In genomic region chr17:12767294-12767852, GRCm38 (mm10) we compare ENCODE assay signal across 11 mouse cellular contexts. TPM values are rescaled to one million over a fixed set of nuclear protein-coding genes. Genes with fewer than 3 reads are reported as not detected.
DNase-seq lines count a peak whose midpoint lies in the region; ATAC-seq and TF ChIP-seq lines count a peak whose summit lies in the region.
"Had no signal": no experiment of that assay in that cellular context is flagged by ENCODE, and none has a peak within 500 bp of the region (broad histone marks: within the 10 kb centered on the region; RNA-seq: fewer than 3 reads in every experiment).

No protein-coding gene starts in this region.

- peaks cover 3% of the 10 kb centered on the region; the same call in 1 of the 2 replicates for H3K36me3 ChIP-seq in forebrain, embryonic 12.5 days (replicated peaks)
- no peaks in the 10 kb centered on the region for H3K36me3 ChIP-seq in forebrain, embryonic 16.5 days (ENCODE audit: control insufficient read depth, insufficient read depth)
- peaks cover 29% of the 10 kb centered on the region for H3K36me3 ChIP-seq in liver, embryonic 11.5 days (ENCODE audit: control insufficient read depth, insufficient read depth, low read length)
- no peaks in the 10 kb centered on the region for H3K36me3 ChIP-seq in hindbrain, postnatal 0 days (ENCODE audit: insufficient read depth, low read length)
- H3K36me3 ChIP-seq in neural tube, embryonic 13.5 days: peaks cover 3% of the 10 kb centered on the region; the same call in 1 of the 2 replicates

- H3K9me3 ChIP-seq in forebrain, embryonic 12.5 days: no peaks in the 10 kb centered on the region
- no peaks in the 10 kb centered on the region for H3K9me3 ChIP-seq in forebrain, embryonic 16.5 days (ENCODE audit: control insufficient read depth, low read length)
- H3K9me3 ChIP-seq in liver, embryonic 11.5 days (ENCODE audit: control insufficient read depth, low read length): no peaks in the 10 kb centered on the region
- H3K9me3 ChIP-seq in hindbrain, postnatal 0 days (ENCODE audit: low read length): no peaks in the 10 kb centered on the region
- no peaks in the 10 kb centered on the region for H3K9me3 ChIP-seq in neural tube, embryonic 13.5 days

- no peak overlapping the region for H3K27ac ChIP-seq in forebrain, embryonic 12.5 days
- no peak overlapping the region for H3K27ac ChIP-seq in forebrain, embryonic 16.5 days (ENCODE audit: low read length)
- H3K27ac ChIP-seq in liver, embryonic 11.5 days (ENCODE audit: low read depth, low read length): no peak overlapping the region
- H3K27ac ChIP-seq in hindbrain, postnatal 0 days: no peak overlapping the region
- no peak overlapping the region for H3K27ac ChIP-seq in neural tube, embryonic 13.5 days (replicated peaks)
- H3K27ac ChIP-seq: macrophage had no signal

- no peak overlapping the region for H3K4me3 ChIP-seq in forebrain, embryonic 12.5 days (replicated peaks)
- H3K4me3 ChIP-seq in forebrain, embryonic 16.5 days (replicated peaks; ENCODE audit: low read length): no peak overlapping the region
- peak overlapping the region; percentile 72 for H3K4me3 ChIP-seq in liver, embryonic 11.5 days (ENCODE audit: low read depth, low read length)
- no peak overlapping the region for H3K4me3 ChIP-seq in hindbrain, postnatal 0 days (ENCODE audit: low read length)
- H3K4me3 ChIP-seq in neural tube, embryonic 13.5 days: peak overlapping the region; percentile 86; the same call in 1 of the 2 replicates

- intact Hi-C loops in gastrocnemius, postnatal 14 days (cut with DNase I; ENCODE audit: low total_unique reads): no loop called here

- TF ChIP-seq CTCF in hindbrain, postnatal 0 days (IDR thresholded peaks at IDR 0.05; ENCODE audit: low read depth): no peak

- no peak for ATAC-seq in forebrain, embryonic 12.5 days (ENCODE audit: low FRiP score)
- ATAC-seq in forebrain, embryonic 16.5 days: no peak
- no peak for ATAC-seq in liver, embryonic 11.5 days (replicated peaks; ENCODE audit: low FRiP score)
- no peak for ATAC-seq in hindbrain, postnatal 0 days
- ATAC-seq in neural tube, embryonic 13.5 days (ENCODE audit: low read depth): no peak
- ATAC-seq in megakaryocyte, adult 5-6 weeks (ENCODE audit: poor library complexity, severe bottlenecking): no peak
- ATAC-seq: inflammation-experienced regulatory T-cells, adult 6 months had no signal

- H3K4me1 ChIP-seq in forebrain, embryonic 12.5 days: peaks cover 34% of the 10 kb centered on the region
- H3K4me1 ChIP-seq in forebrain, embryonic 16.5 days (replicated peaks; ENCODE audit: control insufficient read depth, insufficient read depth, low read length): peaks cover 30% of the 10 kb centered on the region
- H3K4me1 ChIP-seq in liver, embryonic 11.5 days (replicated peaks; ENCODE audit: control insufficient read depth, insufficient read depth, low read length): peaks cover 13% of the 10 kb centered on the region
- H3K4me1 ChIP-seq in hindbrain, postnatal 0 days (ENCODE audit: insufficient read depth, low read length): 0 out of 2 replicates have a peak, but pooled peaks cover 9% of the 10 kb centered on the region
- H3K4me1 ChIP-seq in neural tube, embryonic 13.5 days (replicated peaks): peaks cover 43% of the 10 kb centered on the region

- no peaks in the 10 kb centered on the region; the same call in 1 of the 2 replicates for H3K27me3 ChIP-seq in forebrain, embryonic 12.5 days
- no peaks in the 10 kb centered on the region for H3K27me3 ChIP-seq in forebrain, embryonic 16.5 days (replicated peaks; ENCODE audit: control insufficient read depth, insufficient read depth, low read length)
- H3K27me3 ChIP-seq in liver, embryonic 11.5 days (replicated peaks; ENCODE audit: control insufficient read depth, insufficient read depth, low read length): peaks cover 4% of the 10 kb centered on the region
- no peaks in the 10 kb centered on the region for H3K27me3 ChIP-seq in hindbrain, postnatal 0 days (ENCODE audit: insufficient read depth, low read length)
- no peaks in the 10 kb centered on the region for H3K27me3 ChIP-seq in neural tube, embryonic 13.5 days

- H3K4me2 ChIP-seq in forebrain, embryonic 12.5 days: peak overlapping the region; percentile 85
- no peak overlapping the region; the same call in 1 of the 2 replicates for H3K4me2 ChIP-seq in forebrain, embryonic 16.5 days (ENCODE audit: low read length)
- H3K4me2 ChIP-seq in liver, embryonic 11.5 days: peak overlapping the region; percentile 73
- H3K4me2 ChIP-seq in hindbrain, postnatal 0 days (ENCODE audit: low read depth, low read length): peak overlapping the region; percentile 88
- H3K4me2 ChIP-seq in neural tube, embryonic 13.5 days: peak overlapping the region; percentile 75

- 95% methylated on average over 6 of the region's 6 CpGs for WGBS in forebrain, embryonic 12.5 days
- 91% methylated on average over 6 of the region's 6 CpGs for WGBS in forebrain, embryonic 16.5 days
- 79% methylated on average over 6 of the region's 6 CpGs for WGBS in liver, embryonic 11.5 days
- WGBS in hindbrain, postnatal 0 days: 81% methylated on average over 6 of the region's 6 CpGs
- WGBS in neural tube, embryonic 13.5 days: 90% methylated on average over 6 of the region's 6 CpGs

- no peak for DNase-seq in liver, embryonic 11.5 days (ENCODE audit: low spot score)
- DNase-seq in liver: no peak
- no peak for DNase-seq in hindbrain, postnatal 0 days (ENCODE audit: low spot score)
- DNase-seq in gastrocnemius, postnatal 14 days: no peak
- DNase-seq: right cerebral cortex, postnatal 14 days had no signal

- H3K9ac ChIP-seq in forebrain, embryonic 12.5 days: no peak overlapping the region
- no peak overlapping the region for H3K9ac ChIP-seq in forebrain, embryonic 16.5 days (replicated peaks; ENCODE audit: low read depth, low read length)
- H3K9ac ChIP-seq in liver, embryonic 11.5 days (ENCODE audit: low read depth, low read length): peak overlapping the region; percentile 50
- H3K9ac ChIP-seq in hindbrain, postnatal 0 days (replicated peaks; ENCODE audit: low read length): no peak overlapping the region
- peak overlapping the region; percentile 87; the same call in 1 of the 2 replicates for H3K9ac ChIP-seq in neural tube, embryonic 13.5 days

RNA-seq across cellular contexts. Expression of gene Igf2r, which starts 2.1 kb away (rescaled TPM):
- 22.7 TPM in 2 replicates for polyA plus RNA-seq in forebrain, embryonic 12.5 days (2016; fragmentation: Nextera tagmentation; extraction: Ambion mirVana)
- polyA plus RNA-seq in forebrain, embryonic 16.5 days (2015; fragmentation: Nextera tagmentation; extraction: Ambion mirVana): 11.9 TPM in 2 replicates
- 41.8 and 43.7 TPM in 2 replicates for polyA plus RNA-seq in liver, embryonic 11.5 days (2014; fragmentation: Nextera tagmentation; extraction: Ambion mirVana)
- 30.7 and 30.9 TPM in 2 replicates for total RNA-seq in hindbrain, postnatal 0 days (2014; rRNA removed)
- 4.2 and 4.7 TPM in 2 replicates for polyA plus RNA-seq in hindbrain, postnatal 0 days (2015; fragmentation: Nextera tagmentation; extraction: Ambion mirVana)
- polyA plus RNA-seq in neural tube, embryonic 13.5 days (2015; fragmentation: Nextera tagmentation; extraction: Ambion mirVana): 11.5 and 13.4 TPM in 2 replicates
- 10 to 100 TPM; 64.3 to 72.6 TPM for total RNA-seq in gastrocnemius, postnatal 14 days (2021)
- 0.69 and 1.9 TPM in 2 replicates for total RNA-seq in megakaryocyte, adult 5-6 weeks (2015)
- total RNA-seq in megakaryocyte, adult 5-6 weeks (2017): 3.7 and 5.7 TPM in 2 replicates

Comparison
In these comparisons a context has a peak if more than half of its experiments do, and no peak if none do; other contexts are left out.
1. H3K4me3 ChIP-seq: peak in liver, embryonic 11.5 days (single experiment) and neural tube, embryonic 13.5 days (single experiment); none in forebrain, embryonic 12.5 days (single experiment), forebrain, embryonic 16.5 days (single experiment) and hindbrain, postnatal 0 days (single experiment).
2. H3K9ac ChIP-seq: peak in liver, embryonic 11.5 days (single experiment) and neural tube, embryonic 13.5 days (single experiment); none in forebrain, embryonic 12.5 days (single experiment), forebrain, embryonic 16.5 days (single experiment) and hindbrain, postnatal 0 days (single experiment).